Mouse (Mus musculus) hindbrain, postnatal 0 days (tissue): ENCODE results near the gene Plcb1. TPM values are rescaled to one million over a fixed set of nuclear protein-coding genes. Genes with fewer than 3 reads are reported as not detected.

Experiments
- ATAC-seq: fragments of 200-750 bp; cut with Nextera tagmentation; 2 replicates; pipeline ENCODE4 v1.8.0; 2017; ENCODE audit warnings: mild to moderate bottlenecking, moderate TSS enrichment, moderate library complexity
- DNase-seq: peaks from one replicate; pipeline ENCODE4 v3.0.0-alpha.2; 2015; ENCODE audit warnings: low spot score
- H3K27ac ChIP-seq: fragments of 300-500 bp; sonication (generic); 2 replicates; pipeline ENCODE4 v1.5.1; 2014; ENCODE audit warnings: mild to moderate bottlenecking
- H3K27me3 ChIP-seq: fragments of 300-500 bp; sonication (generic); 2 replicates; pipeline ENCODE4 v1.6.1; 2014; ENCODE audit warnings: low read length, mixed read lengths; ENCODE audit not compliant: insufficient read depth
- H3K36me3 ChIP-seq: fragments of 300-500 bp; sonication (generic); 2 replicates; pipeline ENCODE4 v1.6.1; 2014; ENCODE audit warnings: low read length, mixed read lengths; ENCODE audit not compliant: insufficient read depth
- H3K4me1 ChIP-seq: fragments of 300-500 bp; sonication (generic); 2 replicates; pipeline ENCODE4 v1.6.1; 2014; ENCODE audit warnings: antibody characterized with exemption, low read length, mixed read lengths; ENCODE audit not compliant: insufficient read depth
- H3K4me2 ChIP-seq: fragments of 300-500 bp; sonication (generic); 2 replicates; pipeline ENCODE4 v1.6.1; 2014; ENCODE audit warnings: low read depth, mild to moderate bottlenecking, low read length, moderate library complexity, mixed read lengths
- H3K4me3 ChIP-seq: fragments of 300-500 bp; sonication (generic); 2 replicates; pipeline ENCODE4 v1.5.1; 2014; ENCODE audit warnings: low read length
- H3K9ac ChIP-seq: fragments of 300-500 bp; sonication (generic); replicated peaks from 2 replicates; pipeline ENCODE4 v1.6.1; 2014; ENCODE audit warnings: mild to moderate bottlenecking, low read length, moderate library complexity, mixed read lengths
- H3K9me3 ChIP-seq: fragments of 300-500 bp; sonication (generic); 2 replicates; pipeline ENCODE4 v1.6.1; 2016; ENCODE audit warnings: low read length, mixed read lengths
- CTCF ChIP-seq: IDR thresholded peaks from 2 replicates; pipeline ENCODE4 v1.5.1; 2016; ENCODE audit warnings: antibody characterized with exemption, control low read depth, low read depth
- WGBS: fragments of 180-500 bp; shearing (Covaris S2); extraction: QIAGEN DNeasy Blood & Tissue Kit; methylation state at CpG from one replicate; pipeline ENCODE4 v1.1.7; 2014; 5-methylcytosine and 5-hydroxymethylcytosine counted together
- polyA plus RNA-seq: library from polyadenylated mRNA; unstranded; fragments of >200 nt; fragmentation: Nextera tagmentation; extraction: Ambion mirVana; gene quantifications from 2 replicates; pipeline ENCODE4 v1.2.1, GENCODE M21; 2015
- total RNA-seq: library from RNA; depleted of rRNA; stranded (reverse); fragments of >200 nt; gene quantifications from 2 replicates; pipeline ENCODE4 v1.2.3, GENCODE M21; 2014

Gene Plcb1
- total and polyA plus RNA-seq, 2 experiments from 2014 or later = 47.4 to 48.8 TPM

DNA sequence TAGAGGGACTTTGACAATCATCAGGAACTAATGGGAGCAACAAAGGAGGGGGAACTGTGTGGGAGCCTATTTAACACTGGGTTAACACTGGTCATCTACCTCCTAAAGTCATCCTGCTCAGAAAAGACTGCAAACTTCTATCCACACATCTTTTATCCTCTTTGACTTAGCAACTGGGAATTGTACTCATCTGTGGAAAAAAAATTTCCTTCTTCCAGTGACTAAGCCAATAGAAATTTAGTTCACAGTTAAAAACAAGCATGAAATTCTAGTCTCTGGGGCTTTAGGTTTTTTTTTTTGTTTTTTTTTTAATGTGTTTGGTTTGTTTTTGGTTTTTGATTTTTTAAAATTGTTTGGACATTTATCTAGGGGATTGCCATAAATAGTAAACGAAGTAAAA, 595.5 kb downstream of the Plcb1 start:
- ATAC-seq (no peak), DNase-seq (no peak)
- 94% methylated on average over 1 of the region's 1 CpGs for WGBS
- no peaks in the 10 kb centered on the region for H3K27me3 ChIP-seq
- H3K36me3 ChIP-seq = no peaks in the 10 kb centered on the region
- no peak overlapping the region for H3K27ac ChIP-seq
- no peaks in the 10 kb centered on the region for H3K4me1 ChIP-seq
- H3K9ac ChIP-seq = no peak overlapping the region
- TF ChIP-seq CTCF = no peak
- H3K4me2 ChIP-seq = no peak overlapping the region
- H3K9me3 ChIP-seq = no peaks in the 10 kb centered on the region
- no peak overlapping the region for H3K4me3 ChIP-seq

- no peaks in the 10 kb centered on the region for H3K4me1 ChIP-seq
- no peaks in the 10 kb centered on the region for H3K36me3 ChIP-seq
- no peaks in the 10 kb centered on the region for H3K9me3 ChIP-seq
- peak; percentile 44 for DNase-seq
- no peak overlapping the region for H3K27ac ChIP-seq
- ATAC-seq = no peak
- no peaks in the 10 kb centered on the region for H3K27me3 ChIP-seq
- WGBS = 62% methylated on average over 9 of the region's 9 CpGs
- no peak overlapping the region for H3K4me2 ChIP-seq
- peak; percentile 65 for TF ChIP-seq CTCF
- H3K9ac ChIP-seq = no peak overlapping the region
- no peak overlapping the region for H3K4me3 ChIP-seq
Measured at GRCm38 (mm10) chr2:135387990-135388389, 602.1 kb downstream of the Plcb1 start.

DNA sequence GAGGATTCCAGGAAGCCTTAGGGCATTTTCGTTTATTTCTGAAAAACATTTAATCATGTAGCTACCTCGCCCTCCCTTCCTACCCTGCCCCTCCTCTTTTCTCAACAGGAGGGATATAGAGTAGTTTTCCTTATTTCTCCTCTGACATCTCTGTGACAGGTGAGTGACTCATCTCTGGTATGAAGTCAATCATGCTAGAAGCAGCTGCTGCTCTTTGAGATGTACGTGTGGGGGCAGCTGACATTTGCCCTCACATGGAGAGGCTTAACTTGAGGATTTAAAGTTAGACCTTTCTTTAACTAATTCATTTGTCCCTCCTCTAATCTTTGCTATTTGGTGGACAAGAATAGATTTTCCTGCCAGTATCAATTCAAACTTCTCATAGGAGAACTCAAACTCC, 608.8 kb downstream of the Plcb1 start:
- TF ChIP-seq CTCF = no peak
- H3K27ac ChIP-seq = no peak overlapping the region
- H3K27me3 ChIP-seq = no peaks in the 10 kb centered on the region
- WGBS = 77% methylated on average over 3 of the region's 3 CpGs
- ATAC-seq (no peak), DNase-seq (no peak)
- no peaks in the 10 kb centered on the region for H3K36me3 ChIP-seq
- no peak overlapping the region for H3K4me3 ChIP-seq
- H3K9me3 ChIP-seq = no peaks in the 10 kb centered on the region
- H3K4me2 ChIP-seq = no peak overlapping the region
- no peak overlapping the region for H3K9ac ChIP-seq
- H3K4me1 ChIP-seq = no peaks in the 10 kb centered on the region

- H3K4me1 ChIP-seq = no peaks in the 10 kb centered on the region
- H3K4me3 ChIP-seq = no peak overlapping the region
- WGBS = 90% methylated on average over 3 of the region's 3 CpGs
- ATAC-seq = no peak
- H3K9me3 ChIP-seq = no peaks in the 10 kb centered on the region
- TF ChIP-seq CTCF = no peak
- H3K27ac ChIP-seq = no peak overlapping the region
- no peak overlapping the region for H3K4me2 ChIP-seq
- no peak overlapping the region for H3K9ac ChIP-seq
- no peaks in the 10 kb centered on the region for H3K27me3 ChIP-seq
- no peak for DNase-seq
- no peaks in the 10 kb centered on the region for H3K36me3 ChIP-seq
Measured at GRCm38 (mm10) chr2:135396375-135396774, 610.5 kb downstream of the Plcb1 start.

- Histone ChIP-seq H3K4me3 (no peak overlapping the region), H3K4me1 (no peaks in the 10 kb centered on the region), H3K27me3 (no peaks in the 10 kb centered on the region), H3K27ac (no peak overlapping the region), H3K4me2 (no peak overlapping the region), H3K36me3 (no peaks in the 10 kb centered on the region), H3K9me3 (no peaks in the 10 kb centered on the region), H3K9ac (no peak overlapping the region)
- no peak for DNase-seq
- TF ChIP-seq CTCF = no peak
- WGBS = 89% methylated on average over 2 of the region's 2 CpGs
- ATAC-seq = no peak
Measured at GRCm38 (mm10) chr2:135397970-135398369, 612.1 kb downstream of the Plcb1 start.

DNA sequence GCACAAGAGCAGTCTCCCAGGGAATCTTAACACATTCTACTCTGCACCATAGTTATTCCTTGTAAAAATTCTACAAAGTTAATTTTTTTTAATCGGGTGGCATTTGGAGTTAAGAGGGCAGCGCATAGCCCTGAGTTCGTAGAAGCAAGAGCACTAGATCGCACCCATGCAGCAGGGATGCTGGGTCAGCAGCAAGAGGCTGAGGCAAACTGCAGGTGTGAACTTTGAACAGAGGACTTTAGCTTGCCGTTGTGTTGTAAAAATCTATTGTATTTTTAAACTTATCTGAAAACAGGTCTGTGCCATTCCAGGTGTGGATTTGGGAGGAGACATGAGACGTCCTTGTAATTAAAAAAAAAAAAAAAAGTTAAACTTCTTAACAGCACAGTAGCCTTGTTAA, 613.9 kb downstream of the Plcb1 start:
- no peak overlapping the region for H3K4me3 ChIP-seq
- ATAC-seq = no peak
- no peak overlapping the region for H3K4me2 ChIP-seq
- H3K9me3 ChIP-seq = no peaks in the 10 kb centered on the region
- TF ChIP-seq CTCF = no peak
- H3K27me3 ChIP-seq = no peaks in the 10 kb centered on the region
- no peak overlapping the region for H3K27ac ChIP-seq
- H3K36me3 ChIP-seq = no peaks in the 10 kb centered on the region
- H3K4me1 ChIP-seq = no peaks in the 10 kb centered on the region
- no peak for DNase-seq
- H3K9ac ChIP-seq = no peak overlapping the region
- 88% methylated on average over 6 of the region's 6 CpGs for WGBS

DNA sequence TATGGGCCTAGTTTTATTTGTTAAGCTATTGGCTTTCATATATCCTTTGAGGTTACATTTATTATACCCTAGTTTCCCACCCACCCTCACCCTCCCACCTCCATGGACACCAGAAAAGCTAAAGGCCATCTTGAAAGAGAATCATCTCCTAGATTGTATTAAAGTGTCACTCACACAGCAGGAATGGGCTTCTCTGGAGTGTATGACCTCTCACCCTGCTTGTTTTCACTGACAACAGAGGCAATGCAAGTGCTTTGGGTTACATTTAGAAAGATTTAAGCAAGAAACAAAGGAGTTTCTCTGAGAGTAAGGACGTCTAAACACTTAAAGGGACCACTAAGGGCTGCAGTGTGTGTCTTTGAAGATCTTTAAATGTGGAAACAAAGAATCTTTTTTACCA, 617.0 kb downstream of the Plcb1 start:
- TF ChIP-seq CTCF = no peak
- WGBS = 22% methylated on average over 1 of the region's 1 CpGs
- no peak overlapping the region for H3K27ac ChIP-seq
- no peaks in the 10 kb centered on the region for H3K27me3 ChIP-seq
- H3K4me3 ChIP-seq = no peak overlapping the region
- no peaks in the 10 kb centered on the region for H3K36me3 ChIP-seq
- no peaks in the 10 kb centered on the region for H3K9me3 ChIP-seq
- ATAC-seq (no peak), DNase-seq (no peak)
- H3K4me1 ChIP-seq = no peaks in the 10 kb centered on the region
- H3K9ac ChIP-seq = no peak overlapping the region
- no peak overlapping the region for H3K4me2 ChIP-seq
